Mouse (Mus musculus) embryonic facial prominence, embryonic 14.5 days (tissue): ENCODE results near the gene Terb1. TPM values are rescaled to one million over a fixed set of nuclear protein-coding genes. Genes with fewer than 3 reads are reported as not detected.
A peak's percentile ranks its signal among the peaks of the same experiment; 100 is the strongest.

Source experiments
- ATAC-seq: fragments of 200-750 bp; cut with Nextera tagmentation; 2 replicates; pipeline ENCODE4 v1.8.0; 2017; ENCODE audit warnings: low read depth, moderate number of reproducible peaks, moderate TSS enrichment
- DNase-seq: peaks from one replicate; pipeline ENCODE4 v3.0.0-alpha.2; 2015; ENCODE audit warnings: low spot score
- H3K27ac ChIP-seq: fragments of 300-500 bp; sonication (generic); replicated peaks from 2 replicates; pipeline ENCODE4 v1.5.1; 2014; ENCODE audit warnings: low read depth, mild to moderate bottlenecking, low read length, moderate library complexity
- H3K27me3 ChIP-seq: fragments of 300-500 bp; sonication (generic); replicated peaks from 2 replicates; pipeline ENCODE4 v1.6.1; 2014; ENCODE audit warnings: low read length; ENCODE audit not compliant: control insufficient read depth, insufficient read depth
- H3K36me3 ChIP-seq: fragments of 300-500 bp; sonication (generic); 2 replicates; pipeline ENCODE4 v1.6.1; 2014; ENCODE audit warnings: low read length, mixed read lengths; ENCODE audit not compliant: control insufficient read depth, insufficient read depth
- H3K4me1 ChIP-seq: fragments of 300-500 bp; sonication (generic); 2 replicates; pipeline ENCODE4 v1.6.1; 2014; ENCODE audit warnings: antibody characterized with exemption, low read length; ENCODE audit not compliant: control insufficient read depth, insufficient read depth
- H3K4me2 ChIP-seq: fragments of 300-500 bp; sonication (generic); 2 replicates; pipeline ENCODE4 v1.6.1; 2014; ENCODE audit warnings: low read depth, mild to moderate bottlenecking, low read length, moderate library complexity, mixed read lengths
- H3K4me3 ChIP-seq: fragments of 300-500 bp; sonication (generic); 2 replicates; pipeline ENCODE4 v1.5.1; 2014; ENCODE audit warnings: low read depth, mild to moderate bottlenecking, low read length
- H3K9ac ChIP-seq: fragments of 300-500 bp; sonication (generic); 2 replicates; pipeline ENCODE4 v1.6.1; 2014; ENCODE audit warnings: low read depth, mild to moderate bottlenecking, low read length, moderate library complexity, mixed read lengths
- H3K9me3 ChIP-seq: fragments of 300-500 bp; sonication (generic); 2 replicates; pipeline ENCODE4 v1.6.1; 2016; ENCODE audit warnings: low read length; ENCODE audit not compliant: control insufficient read depth
- WGBS: fragments of 180-500 bp; shearing (Covaris S2); extraction: QIAGEN DNeasy Blood & Tissue Kit; methylation state at CpG from one replicate; pipeline ENCODE4 v1.1.7; 2014; 5-methylcytosine and 5-hydroxymethylcytosine counted together
- polyA plus RNA-seq: library from polyadenylated mRNA; unstranded; fragments of >200 nt; fragmentation: Nextera tagmentation; extraction: Ambion mirVana; gene quantifications from 2 replicates; pipeline ENCODE4 v1.2.1, GENCODE M21; 2014

The Terb1 gene
- polyA plus RNA-seq, 1 experiment from 2014 or later = 0.53 TPM

- H3K9ac ChIP-seq = no peak overlapping the region
- no peak overlapping the region for H3K4me3 ChIP-seq
- no peak for DNase-seq
- ATAC-seq = no peak
- no peaks in the 10 kb centered on the region for H3K9me3 ChIP-seq
- 55% methylated on average over 7 of the region's 7 CpGs for WGBS
- H3K4me2 ChIP-seq = no peak overlapping the region
- no peaks in the 10 kb centered on the region for H3K4me1 ChIP-seq
- H3K27me3 ChIP-seq = no peaks in the 10 kb centered on the region
- peaks cover 10% of the 10 kb centered on the region for H3K36me3 ChIP-seq
- H3K27ac ChIP-seq = no peak overlapping the region
Observed at GRCm38 (mm10) chr8:104412805-104413532, 96.7 kb downstream of the Terb1 start.

- H3K4me3 ChIP-seq = no peak overlapping the region
- no peaks in the 10 kb centered on the region for H3K9me3 ChIP-seq
- H3K9ac ChIP-seq = no peak overlapping the region
- no peak overlapping the region for H3K27ac ChIP-seq
- 79% methylated on average over 3 of the region's 3 CpGs for WGBS
- no peak overlapping the region for H3K4me2 ChIP-seq
- ATAC-seq (no peak), DNase-seq (no peak)
- H3K27me3 ChIP-seq = no peaks in the 10 kb centered on the region
- no peaks in the 10 kb centered on the region for H3K4me1 ChIP-seq
- H3K36me3 ChIP-seq = peaks cover under 1% of the 10 kb centered on the region; the same call in 1 of the 2 replicates
Observed at GRCm38 (mm10) chr8:104411972-104412371, 97.7 kb downstream of the Terb1 start.

GRCm38 (mm10) chr8:104411468-104411867 lies 98.2 kb downstream of the Terb1 start:
- 80% methylated on average over 3 of the region's 3 CpGs for WGBS
- Histone ChIP-seq H3K4me3 (no peak overlapping the region), H3K9ac (no peak overlapping the region), H3K4me1 (no peaks in the 10 kb centered on the region), H3K9me3 (no peaks in the 10 kb centered on the region), H3K4me2 (no peak overlapping the region), H3K27me3 (no peaks in the 10 kb centered on the region), H3K36me3 (no peaks in the 10 kb centered on the region), H3K27ac (no peak overlapping the region)
- no peak for DNase-seq
- ATAC-seq = no peak

GRCm38 (mm10) chr8:104410628-104411273 lies 99.0 kb downstream of the Terb1 start:
- WGBS = 63% methylated on average over 7 of the region's 7 CpGs
- no peak overlapping the region for H3K27ac ChIP-seq
- H3K4me3 ChIP-seq = no peak overlapping the region
- DNase-seq = no peak
- H3K9me3 ChIP-seq = no peaks in the 10 kb centered on the region
- no peak overlapping the region for H3K9ac ChIP-seq
- H3K27me3 ChIP-seq = no peaks in the 10 kb centered on the region
- no peak for ATAC-seq
- H3K36me3 ChIP-seq = no peaks in the 10 kb centered on the region
- H3K4me1 ChIP-seq = peaks cover under 1% of the 10 kb centered on the region; the same call in 1 of the 2 replicates
- no peak overlapping the region for H3K4me2 ChIP-seq

- ATAC-seq = no peak
- H3K4me2 ChIP-seq = no peak overlapping the region
- 83% methylated on average over 7 of the region's 7 CpGs for WGBS
Observed at GRCm38 (mm10) chr8:104408328-104409110, 101.2 kb downstream of the Terb1 start.

GRCm38 (mm10) chr8:104406340-104407128 lies 103.2 kb downstream of the Terb1 start:
- Histone ChIP-seq H3K9ac (no peak overlapping the region), H3K27me3 (no peaks in the 10 kb centered on the region), H3K27ac (no peak overlapping the region), H3K9me3 (peaks cover 4% of the 10 kb centered on the region; the same call in 1 of the 2 replicates), H3K36me3 (no peaks in the 10 kb centered on the region), H3K4me1 (peaks cover 5% of the 10 kb centered on the region; the same call in 1 of the 2 replicates), H3K4me3 (no peak overlapping the region), H3K4me2 (no peak overlapping the region)
- WGBS = 75% methylated on average over 6 of the region's 6 CpGs
- no peak for DNase-seq
- ATAC-seq = no peak

More at GRCm38 (mm10) chr8:104408328-104409110, 101.2 kb downstream of the Terb1 start:
- Histone ChIP-seq H3K27me3 (no peaks in the 10 kb centered on the region), H3K9ac (no peak overlapping the region), H3K9me3 (peaks cover 3% of the 10 kb centered on the region; the same call in 1 of the 2 replicates), H3K4me3 (no peak overlapping the region), H3K4me1 (peaks cover 5% of the 10 kb centered on the region; the same call in 1 of the 2 replicates), H3K27ac (no peak overlapping the region), H3K36me3 (no peaks in the 10 kb centered on the region)
- DNase-seq = no peak

GRCm38 (mm10) chr8:104405430-104406187 lies 104.1 kb downstream of the Terb1 start:
- H3K9ac ChIP-seq = no peak overlapping the region
- ATAC-seq = peak; percentile 22; the same call in 1 of the 2 replicates
- peaks cover 5% of the 10 kb centered on the region; the same call in 1 of the 2 replicates for H3K4me1 ChIP-seq
- H3K27me3 ChIP-seq = no peaks in the 10 kb centered on the region
- no peak overlapping the region for H3K4me3 ChIP-seq
- WGBS = 58% methylated on average over 15 of the region's 15 CpGs
- peaks cover 4% of the 10 kb centered on the region; the same call in 1 of the 2 replicates for H3K9me3 ChIP-seq
- no peak overlapping the region for H3K27ac ChIP-seq
- no peak overlapping the region for H3K4me2 ChIP-seq
- H3K36me3 ChIP-seq = no peaks in the 10 kb centered on the region
- peak; percentile 72 for DNase-seq
